ENCODE assay signal across 19 mouse cellular contexts in the genomic region with DNA sequence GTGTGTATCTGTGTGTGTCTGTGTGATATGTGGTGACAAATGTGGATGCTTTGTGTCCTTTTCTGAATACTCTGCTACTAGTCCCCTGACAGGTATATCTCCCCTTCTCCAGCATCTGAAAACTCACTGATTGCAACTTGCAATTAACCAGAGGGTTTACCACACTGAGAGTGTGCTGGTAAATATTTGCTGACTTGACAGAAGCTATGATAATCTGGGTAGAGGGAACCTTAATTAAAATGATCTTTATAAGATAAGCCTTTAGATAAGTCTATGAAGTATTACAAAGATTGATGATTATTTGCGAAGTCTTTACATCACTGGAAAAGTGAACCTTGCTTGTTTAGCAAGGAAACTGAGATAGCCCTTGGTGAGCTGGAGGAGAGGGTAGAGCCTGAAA. TPM values are rescaled to one million over a fixed set of nuclear protein-coding genes. Genes with fewer than 3 reads are reported as not detected.
"Had no signal": no experiment of that assay in that cellular context is flagged by ENCODE, and none has a peak within 500 bp of the region (broad histone marks: within the 10 kb centered on the region; RNA-seq: fewer than 3 reads in every experiment).

No protein-coding gene starts in this region.

- H3K27me3 ChIP-seq: neural tube, embryonic 12.5 days; neural tube, embryonic 13.5 days; neural tube, embryonic 15.5 days; stomach, embryonic 15.5 days had no signal

- DNase-seq: retina, postnatal 1 day; right cerebral cortex, adult 18-20 months; right cerebral cortex, postnatal 14 days; right cerebral cortex, postnatal 25 days; right cerebral cortex, postnatal 4 days; spleen, adult 18-20 months; thymus, adult 18-20 months; thymus, adult 2 months; thymus, postnatal 14 days; thymus, postnatal 25 days; thymus, postnatal 36 days; thymus, postnatal 4 days had no signal

- H3K9me3 ChIP-seq: neural tube, embryonic 12.5 days; neural tube, embryonic 13.5 days; neural tube, embryonic 15.5 days; stomach, embryonic 15.5 days had no signal

- H3K9ac ChIP-seq: neural tube, embryonic 12.5 days; neural tube, embryonic 13.5 days; neural tube, embryonic 15.5 days; stomach, embryonic 15.5 days had no signal

- H3K4me1 ChIP-seq: neural tube, embryonic 12.5 days; stomach, embryonic 15.5 days had no signal

- H3K4me2 ChIP-seq: neural tube, embryonic 12.5 days; neural tube, embryonic 13.5 days; neural tube, embryonic 15.5 days; stomach, embryonic 15.5 days had no signal

- H3K27ac ChIP-seq: neural tube, embryonic 12.5 days; neural tube, embryonic 13.5 days; neural tube, embryonic 15.5 days; stomach, embryonic 15.5 days; stomach, postnatal 0 days had no signal

- H3K4me3 ChIP-seq: neural tube, embryonic 12.5 days; neural tube, embryonic 13.5 days; neural tube, embryonic 15.5 days; stomach, embryonic 15.5 days had no signal

- H3K36me3 ChIP-seq: neural tube, embryonic 12.5 days; neural tube, embryonic 13.5 days; neural tube, embryonic 15.5 days; stomach, embryonic 15.5 days had no signal

RNA-seq across cellular contexts. Expression of gene Rslcan18, which starts 8.4 kb away (rescaled TPM):
- polyA plus RNA-seq: neural tube, embryonic 13.5 days; thymus, postnatal 0 days had no signal

RNA-seq across cellular contexts. Expression of gene Zfp708, which starts 26.7 kb away (rescaled TPM):
- polyA plus RNA-seq: small intestine, adult 2 months had no signal
